Mouse (Mus musculus) megakaryocyte-erythroid progenitor cell, adult 5-6 weeks (primary cell): ENCODE data around the gene Prr14l. TPM values are rescaled to one million over a fixed set of nuclear protein-coding genes. Genes with fewer than 3 reads are reported as not detected.
"Not testable (repeated sequence)": the region's sequence is repeated elsewhere in the genome, so short reads cannot be mapped to it uniquely, and the experiment has no call there.

Experiments used
- ATAC-seq: replicated peaks from 2 replicates; pipeline ENCODE4 v1.8.0; 2016; ENCODE audit warnings: mild to moderate bottlenecking, inconsistent platforms; ENCODE audit not compliant: severe bottlenecking, poor library complexity, low FRiP score, low TSS enrichment
- total RNA-seq, 2 experiments: library from RNA; stranded (forward) in 1 of 2; stranded (reverse) in 1 of 2; fragments of 200-1000, 215-1000 nt in 1 of 2; fragments of >200 nt in 1 of 2; fragmentation: Nextera tagmentation in 1 of 2; gene quantifications; 2 replicates each; pipeline ENCODE4 v1.2.3; 2014 to 2017

Gene Prr14l
- total RNA-seq, 2 experiments from 2014 or later: 45.5 to 63.8 TPM

- ATAC-seq: no peak
These were observed 111.9 kb downstream of the Prr14l start for GRCm38 (mm10) chr5:32742149-32742548.

GRCm38 (mm10) chr5:32741377-32741776 lies 112.7 kb downstream of the Prr14l start:
- ATAC-seq: peak; percentile 39

GRCm38 (mm10) chr5:32740850-32741249 lies 113.2 kb downstream of the Prr14l start:
- not testable (repeated sequence) for ATAC-seq

- ATAC-seq: no peak
These were observed 113.9 kb downstream of the Prr14l start for GRCm38 (mm10) chr5:32740138-32740537.

Other genes with a start within 250 kb of the Prr14l start
- gene Yes1, start 243.1 kb downstream of the Prr14l start, total RNA-seq (2014; fragmentation: Nextera tagmentation): 0.22 TPM in 1 of 2 replicates, not detected in the other
- 0.08 and 0.23 TPM in 2 replicates for gene Yes1, start 243.1 kb downstream of the Prr14l start, total RNA-seq (2017)
- 22.8 and 23.1 TPM in 2 replicates for gene Pisd, start 68.6 kb downstream of the Prr14l start, total RNA-seq (2014; fragmentation: Nextera tagmentation)
- gene Pisd, start 68.6 kb downstream of the Prr14l start, total RNA-seq (2017): 10.9 and 17.8 TPM in 2 replicates
- gene Gm20671, start 27.1 kb downstream of the Prr14l start, total RNA-seq (2014; fragmentation: Nextera tagmentation): 4.3 TPM in 1 of 2 replicates, not detected in the other
- gene Gm20671, start 27.1 kb downstream of the Prr14l start, total RNA-seq (2017): 4.5 TPM in 1 of 2 replicates, not detected in the other
- gene Depdc5, start 9.4 kb upstream of the Prr14l start, total RNA-seq (2014; fragmentation: Nextera tagmentation): 15.7 and 28.8 TPM in 2 replicates
- 19.4 and 21.3 TPM in 2 replicates for gene Depdc5, start 9.4 kb upstream of the Prr14l start, total RNA-seq (2017)
- 240 and 310 TPM in 2 replicates for gene Ywhah, start 164.6 kb upstream of the Prr14l start, total RNA-seq (2014; fragmentation: Nextera tagmentation)
- 135 and 160 TPM in 2 replicates for gene Ywhah, start 164.6 kb upstream of the Prr14l start, total RNA-seq (2017)
- gene Slc5a1, start 250.0 kb upstream of the Prr14l start, total RNA-seq (2014; fragmentation: Nextera tagmentation): not detected in 2 replicates
- gene Slc5a1, start 250.0 kb upstream of the Prr14l start, total RNA-seq (2017): not detected in 2 replicates